Mouse (Mus musculus): ENCODE measurements around the gene Pnkp.

Gene Pnkp

DNA sequence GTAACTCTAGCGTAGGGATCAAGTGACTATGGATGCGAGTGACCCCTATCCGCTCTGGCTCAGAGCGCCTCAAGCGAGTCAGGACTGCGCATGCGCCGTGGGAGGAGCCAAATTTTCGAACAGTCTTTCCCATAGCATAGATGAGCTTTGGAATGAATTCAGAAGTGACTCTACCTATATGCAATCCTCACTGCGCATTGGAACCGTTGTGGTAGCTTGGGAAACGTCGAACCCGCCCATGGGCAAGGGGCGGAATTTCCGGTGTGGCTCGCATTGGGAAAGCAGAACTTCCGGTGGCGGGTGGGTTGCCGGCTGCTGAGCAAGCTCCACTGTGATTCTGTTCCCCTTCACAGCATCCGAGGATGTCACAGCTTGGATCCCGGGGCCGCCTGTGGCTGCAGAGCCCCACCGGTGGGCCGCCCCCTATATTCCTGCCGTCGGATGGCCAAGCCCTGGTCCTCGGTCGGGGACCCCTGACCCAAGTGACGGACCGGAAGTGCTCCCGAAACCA, at the start of gene Pnkp:
TSS of gene Pnkp (plus strand) at position 98 of the 511 bp plus-strand sequence.
- peak; percentile 88 to 91 for DNase-seq (ENCODE audit: low spot score in 2 of 2)

DNA sequence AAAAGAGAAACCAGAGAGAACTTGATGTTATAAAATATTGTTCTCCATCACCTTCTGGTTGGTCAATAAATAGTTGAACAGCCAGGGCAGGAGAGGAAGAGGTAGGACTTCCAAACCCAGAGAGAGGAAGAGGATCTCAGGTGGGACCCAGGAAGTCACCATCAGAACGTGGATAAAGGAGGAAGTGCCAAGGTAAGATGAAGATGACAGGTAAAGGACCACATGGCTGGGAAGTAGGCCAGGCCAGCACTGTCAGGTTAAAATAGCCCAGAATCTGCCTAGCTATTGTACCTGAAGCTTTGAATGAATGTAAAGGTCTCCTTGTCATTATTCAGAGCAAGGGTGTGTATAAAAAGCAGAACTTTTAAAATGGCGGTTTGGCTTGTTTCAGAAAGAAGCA, 48.0 kb upstream of the Pnkp start:
- DNase-seq (ENCODE audit: low spot score in 2 of 2) = no peak

DNA sequence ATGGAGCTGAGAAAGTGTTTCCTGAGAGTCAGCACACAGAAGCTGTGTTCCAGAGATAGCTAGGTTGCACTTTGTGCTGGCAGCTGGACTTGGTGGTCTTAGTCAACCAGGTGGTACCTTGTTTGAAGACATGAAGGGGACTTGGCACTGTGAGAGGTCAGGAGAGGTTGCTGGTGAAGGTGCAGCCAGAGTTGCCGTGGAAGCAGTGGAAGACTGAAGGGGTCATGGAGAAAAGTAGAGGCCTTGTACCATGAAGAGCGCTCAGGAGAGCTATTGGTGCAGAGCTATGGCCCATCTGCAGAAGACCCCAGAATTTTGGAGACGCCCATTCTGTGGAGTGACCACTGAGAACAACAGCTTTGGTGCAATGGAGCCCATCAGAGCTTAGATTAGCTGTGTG, 47.5 kb upstream of the Pnkp start:
- no peak for DNase-seq (ENCODE audit: low spot score in 2 of 2)

DNA sequence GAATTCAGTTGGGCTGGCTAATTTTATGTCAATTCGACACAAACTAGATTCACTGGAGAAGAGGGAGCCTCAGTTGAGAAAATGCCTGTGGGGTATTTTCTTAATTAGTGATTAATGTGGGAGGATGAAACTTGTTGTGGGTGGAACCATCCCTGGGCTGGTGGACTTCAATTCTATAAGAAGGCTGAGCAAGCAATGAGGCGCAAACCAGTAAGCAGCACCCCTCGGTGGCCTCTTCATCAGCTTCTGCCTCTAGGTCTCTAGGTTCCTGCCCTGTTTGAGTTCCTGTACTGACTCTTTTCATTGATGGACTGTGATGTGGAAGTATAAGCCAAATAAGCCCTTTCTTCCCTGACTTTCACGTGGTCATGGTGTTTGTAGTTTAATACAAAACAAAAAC, 46.6 kb upstream of the Pnkp start:
- DNase-seq (ENCODE audit: low spot score in 2 of 2) = no peak

DNA sequence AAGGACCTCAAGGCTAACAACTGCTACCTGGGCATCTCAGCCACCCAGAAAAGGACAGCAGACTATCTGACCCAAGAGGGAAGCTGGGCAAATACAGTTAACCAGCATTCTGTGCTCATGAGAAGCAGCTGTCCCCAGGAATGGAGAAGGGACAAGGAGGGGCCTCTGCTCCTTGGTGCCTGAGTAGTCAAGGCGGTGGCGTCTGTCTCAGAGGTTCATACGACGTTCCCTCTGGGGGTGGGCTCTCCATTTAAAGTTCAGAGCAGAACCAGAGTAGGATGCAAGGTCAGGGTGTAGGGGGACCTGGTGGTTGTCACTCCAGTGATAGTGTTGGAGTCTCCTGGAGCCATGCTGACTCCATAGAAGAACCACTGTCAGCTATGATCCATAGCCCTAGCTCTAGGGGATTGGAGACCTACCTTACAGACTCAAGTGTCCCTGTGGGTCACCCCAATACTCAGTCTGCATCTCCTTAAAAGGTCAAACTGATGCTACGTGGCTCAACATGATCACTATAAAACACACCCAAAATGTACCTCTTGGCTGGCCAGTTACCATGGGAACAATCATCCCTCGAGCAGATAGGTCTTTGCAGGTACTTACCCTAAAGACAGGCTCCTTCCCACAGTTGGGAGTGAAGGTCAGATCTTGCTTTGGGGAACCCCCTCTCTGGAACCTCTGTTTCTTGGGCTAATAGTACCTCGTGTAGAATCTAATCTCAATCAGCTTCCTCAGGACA, 46.0 kb upstream of the Pnkp start:
- no peak for DNase-seq (ENCODE audit: low spot score in 2 of 2)

- no peak for DNase-seq (ENCODE audit: low spot score in 2 of 2)
Observed at GRCm38 (mm10) chr7:44812651-44813325, 44.2 kb upstream of the Pnkp start.

DNA sequence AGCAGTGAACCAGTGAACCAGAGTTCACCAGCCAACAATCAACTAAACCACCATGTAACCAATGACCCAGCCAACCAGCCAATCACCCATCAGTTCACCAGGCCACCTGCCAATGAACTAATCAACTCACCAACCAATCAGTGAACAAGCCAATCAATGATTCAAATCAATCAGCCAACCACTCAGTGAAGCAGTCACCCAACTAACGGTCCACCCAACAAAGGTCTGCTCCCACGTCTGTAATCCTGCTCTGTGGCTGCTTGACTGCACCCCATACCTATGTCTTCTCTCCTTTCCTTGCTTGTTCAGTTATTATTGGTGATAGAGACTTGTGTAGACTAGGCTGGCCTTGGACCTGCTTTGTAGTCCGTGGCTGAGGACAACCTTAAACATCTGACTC, 43.0 kb upstream of the Pnkp start:
- DNase-seq (ENCODE audit: low spot score in 2 of 2) = no peak

GRCm38 (mm10) chr7:44814423-44814822, 42.5 kb upstream of the Pnkp start:
- no peak for DNase-seq (ENCODE audit: low spot score in 2 of 2)

GRCm38 (mm10) chr7:44814952-44815553, 41.9 kb upstream of the Pnkp start:
- DNase-seq (ENCODE audit: low spot score in 2 of 2) = peak in 1 of 2 experiments; percentile 28

GRCm38 (mm10) chr7:44815721-44816469, 41.0 kb upstream of the Pnkp start, which contains the start of the genes Nup62 and Il4i1:
Nup62 (plus strand) TSS chr7:44816088.
Il4i1 (plus strand) TSS chr7:44816387.
- peak; percentile 98 to 99 for DNase-seq (ENCODE audit: low spot score in 2 of 2)

DNA sequence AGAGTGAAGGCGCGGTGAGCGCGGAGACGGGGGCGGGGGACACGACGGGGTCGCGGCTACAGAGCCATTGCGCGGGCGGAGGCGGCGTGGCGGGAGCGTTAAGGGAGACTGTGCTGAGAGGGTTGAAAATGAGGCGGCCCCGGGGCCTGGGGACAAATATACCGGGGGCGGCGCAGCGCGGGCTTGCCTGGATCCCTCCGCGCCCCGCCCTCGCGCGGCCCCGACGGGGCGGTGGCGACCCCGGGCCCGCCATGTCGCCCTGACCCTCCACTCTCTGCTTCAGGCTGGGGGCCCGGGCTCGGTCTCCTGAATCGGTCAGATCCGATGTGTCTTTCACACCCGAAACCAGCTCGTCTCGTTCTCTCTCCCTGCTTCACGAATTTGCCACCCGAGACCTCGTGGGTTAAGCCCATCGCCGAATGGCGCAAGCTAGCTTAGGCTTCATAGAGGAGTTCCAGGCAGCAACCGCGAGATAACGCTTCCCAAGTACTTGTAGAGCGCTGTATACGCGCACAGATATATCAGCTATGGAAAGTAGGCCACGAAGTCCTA, 40.4 kb upstream of the Pnkp start, which contains the start of gene Atf5:
TSS of gene Atf5 (minus strand) at position 189 of the 552 bp plus-strand sequence.
- peak in 1 of 2 experiments; percentile 42 for DNase-seq (ENCODE audit: low spot score in 2 of 2)

GRCm38 (mm10) chr7:44817441-44817840, 39.5 kb upstream of the Pnkp start:
- peak in 1 of 2 experiments; percentile 2 for DNase-seq (ENCODE audit: low spot score in 2 of 2)

DNA sequence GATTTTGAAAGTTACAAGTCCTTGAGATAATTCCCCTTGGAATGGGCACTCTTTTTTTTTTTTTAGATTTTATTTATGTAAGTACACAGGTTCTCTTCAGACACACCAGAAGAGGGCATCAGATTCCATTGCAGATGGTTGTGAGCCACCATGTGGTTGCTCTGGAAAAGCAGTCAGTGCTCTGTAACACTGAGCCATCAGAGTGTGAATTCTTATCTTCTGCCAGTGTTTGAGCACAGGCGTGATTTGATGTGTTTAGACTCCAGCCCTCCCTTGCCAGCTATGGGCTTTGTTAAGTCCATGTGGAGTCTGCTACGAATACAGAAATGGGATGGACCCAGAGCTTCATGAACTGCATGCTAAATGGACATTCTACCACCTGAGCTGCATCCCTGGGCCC, 38.8 kb upstream of the Pnkp start:
- DNase-seq (ENCODE audit: low spot score in 2 of 2) = peak in 1 of 2 experiments; percentile 5

GRCm38 (mm10) chr7:44818751-44819235, 38.1 kb upstream of the Pnkp start:
- DNase-seq (ENCODE audit: low spot score in 2 of 2) = peak in 1 of 2 experiments; percentile 4

DNA sequence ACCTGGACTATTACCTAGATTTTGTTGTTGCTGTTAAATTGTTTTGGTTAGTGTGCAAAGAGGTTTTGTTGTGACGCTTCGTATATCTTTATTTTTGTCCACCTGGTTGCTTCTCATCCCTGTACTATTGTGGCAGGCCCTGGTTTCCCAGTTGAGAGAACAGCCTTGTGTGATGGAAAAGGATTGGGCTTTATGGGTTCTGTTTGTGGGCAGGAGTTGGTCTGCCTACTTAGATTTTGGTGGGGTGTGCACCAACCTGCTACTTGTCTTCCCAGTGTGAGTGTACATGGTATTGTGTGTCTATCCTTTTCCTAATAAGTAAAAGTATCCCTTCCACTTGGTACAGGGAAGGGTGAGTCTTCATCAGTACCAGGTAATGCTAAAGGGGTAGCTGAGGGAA, 37.5 kb upstream of the Pnkp start:
- peak in 1 of 2 experiments; percentile 0 for DNase-seq (ENCODE audit: low spot score in 2 of 2)

DNA sequence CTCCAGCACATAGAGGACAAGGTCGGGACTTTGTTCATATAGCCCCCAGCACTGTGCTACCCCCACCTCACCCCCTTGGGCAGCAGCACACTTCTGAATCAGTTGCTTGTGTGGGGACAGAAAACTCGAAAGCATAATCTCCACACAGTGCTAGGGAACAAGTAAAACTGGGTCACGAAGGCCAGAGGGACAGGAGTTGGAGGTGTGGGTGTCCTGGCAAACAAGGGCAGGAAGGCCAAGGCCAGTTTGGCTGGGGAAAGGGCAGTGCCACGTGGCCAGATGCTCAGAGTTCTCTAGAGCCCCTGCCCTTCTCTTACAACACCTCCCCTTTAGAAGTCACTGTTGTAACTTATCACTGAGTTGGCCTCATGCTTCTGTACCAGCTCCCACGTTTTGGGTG, 37.1 kb upstream of the Pnkp start:
- peak in 1 of 2 experiments; percentile 4 for DNase-seq (ENCODE audit: low spot score in 2 of 2)

- DNase-seq (ENCODE audit: low spot score in 2 of 2) = peak in 1 of 2 experiments; percentile 0
Observed at GRCm38 (mm10) chr7:44820525-44820924, 36.4 kb upstream of the Pnkp start.

GRCm38 (mm10) chr7:44821666-44822448, 35.1 kb upstream of the Pnkp start:
- DNase-seq (ENCODE audit: low spot score in 2 of 2) = peak; percentile 0 to 2

GRCm38 (mm10) chr7:44823409-44823808, 33.5 kb upstream of the Pnkp start:
- DNase-seq (ENCODE audit: low spot score in 2 of 2) = no peak

DNA sequence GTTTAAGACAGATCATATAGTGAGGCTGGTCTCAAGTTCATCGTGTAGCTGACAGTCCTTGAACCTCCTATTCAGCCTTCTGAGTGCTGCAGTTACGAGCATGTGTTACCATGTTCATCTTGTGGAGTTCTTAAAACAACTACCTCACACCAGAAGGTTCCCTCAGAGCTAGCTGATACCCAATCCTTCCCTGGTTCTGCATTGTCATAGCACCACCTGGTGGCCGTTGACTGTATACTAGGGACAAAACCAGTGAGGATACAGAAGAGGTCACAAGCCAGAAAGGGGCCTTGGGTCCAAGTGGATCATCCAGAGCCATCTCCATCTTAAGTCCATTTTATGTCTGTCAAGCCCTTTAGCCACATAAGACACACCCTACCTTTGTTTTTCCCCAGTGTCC, 32.1 kb upstream of the Pnkp start:
- DNase-seq (ENCODE audit: low spot score in 2 of 2) = peak in 1 of 2 experiments; percentile 74

Measured in frontal cortex, postnatal 14 days (tissue).